Mouse (Mus musculus) CH12.LX (cell line): ENCODE results near the gene Defa2. TPM values are rescaled to one million over a fixed set of nuclear protein-coding genes. Genes with fewer than 3 reads are reported as not detected.
"Not testable (repeated sequence)": the region's sequence is repeated elsewhere in the genome, so short reads cannot be mapped to it uniquely, and the experiment has no call there.

Experiments used
- DNase-seq: peaks from one replicate; pipeline ENCODE4 v3.0.0-alpha.2; 2013; ENCODE audit errors: extremely low read depth
- H3K27ac ChIP-seq: 2 replicates; pipeline ENCODE4 v1.5.1; 2012; ENCODE audit warnings: low read depth, mild to moderate bottlenecking, control low read depth, moderate library complexity; ENCODE audit not compliant: insufficient read depth
- H3K27me3 ChIP-seq: replicated peaks from 2 replicates; pipeline ENCODE3; 2012; ENCODE audit warnings: inconsistent platforms
- H3K36me3 ChIP-seq, 2 experiments: replicated peaks in 1 of 2; 2 replicates each; pipeline versions ENCODE3 to v1.6.1; 2012; ENCODE audit warnings: inconsistent platforms in 1 of 2, low read length in 1 of 2, mild to moderate bottlenecking in 1 of 2, mixed read lengths in 1 of 2, moderate library complexity in 1 of 2; ENCODE audit not compliant: control insufficient read depth in 1 of 2, insufficient read depth in 1 of 2
- H3K4me1 ChIP-seq, 2 experiments: 2 replicates each; pipeline ENCODE4 v1.6.1; 2012; ENCODE audit warnings: inconsistent platforms in 1 of 2, moderate library complexity in 1 of 2; ENCODE audit not compliant: insufficient read depth in 2 of 2, control insufficient read depth in 1 of 2
- H3K4me2 ChIP-seq: 2 replicates; pipeline ENCODE4 v1.6.1; 2012; ENCODE audit warnings: low read depth, mild to moderate bottlenecking, control low read depth; ENCODE audit not compliant: poor library complexity, insufficient read depth, severe bottlenecking
- H3K4me3 ChIP-seq, 3 experiments: fragments of 150-350 bp in 1 of 3; sonication (generic) in 1 of 3; replicated peaks in 1 of 3; 2 replicates each; pipeline versions ENCODE3 to v1.5.1; 2011 to 2012; ENCODE audit warnings: low read depth in 2 of 3, low read length in 2 of 3, mild to moderate bottlenecking in 2 of 3, moderate library complexity in 2 of 3, control low read depth in 1 of 3, improper control_type of control experiment in 1 of 3, inconsistent platforms in 1 of 3, mixed read lengths in 1 of 3; ENCODE audit not compliant: poor library complexity in 1 of 3
- H3K79me2 ChIP-seq: replicated peaks from 2 replicates; pipeline ENCODE4 v1.6.1; 2012; ENCODE audit warnings: mild to moderate bottlenecking, moderate library complexity; ENCODE audit not compliant: control insufficient read depth, poor library complexity, insufficient read depth, severe bottlenecking; ENCODE audit errors: extremely low read depth
- H3K9ac ChIP-seq: 2 replicates; pipeline ENCODE4 v1.6.1; 2012; ENCODE audit warnings: low read depth, mild to moderate bottlenecking, control low read depth, moderate library complexity; ENCODE audit not compliant: insufficient read depth
- H3K9me3 ChIP-seq: replicated peaks from 2 replicates; pipeline ENCODE3; 2012; ENCODE audit warnings: low read length, inconsistent platforms, mixed read lengths
- dilution Hi-C: fragments of 300-500 bp; cut with MboI; formaldehyde crosslinking; loops from 2 replicates; pipeline ENCODE4 v1.14.3; 2020; ENCODE audit warnings: low sequenced_read_pairs; ENCODE audit not compliant: extremely low pct_unique_long_range_greater_than_20kb, extremely low pct_ligation_motif_present
- in situ Hi-C: fragments of 300-500 bp; cut with MboI; formaldehyde crosslinking; loops from 3 replicates; pipeline ENCODE4 v1.14.3; 2019; ENCODE audit warnings: low sequenced_read_pairs, low pct_ligation_motif_present, low pct_unique_long_range_greater_than_20kb, mixed read lengths
- polyA plus RNA-seq: library from polyadenylated mRNA; unstranded; fragments of >175 nt; gene quantifications from 2 replicates; pipeline ENCODE4 v1.2.1, GENCODE M21; 2012; ENCODE audit warnings: low read depth; ENCODE audit not compliant: insufficient read length
- total RNA-seq, 2 experiments: library from RNA; depleted of rRNA; stranded (reverse); fragments of 300-350 nt in 1 of 2; fragments of >200 nt in 1 of 2; gene quantifications; 2 replicates each; pipeline ENCODE4 v1.2.3; 2012 to 2014

Defa2 gene
- not detected in 2 replicates for total RNA-seq (2012; rRNA removed)
- total RNA-seq (2014; rRNA removed): not detected in 2 replicates
- not detected in 2 replicates for polyA plus RNA-seq

DNA sequence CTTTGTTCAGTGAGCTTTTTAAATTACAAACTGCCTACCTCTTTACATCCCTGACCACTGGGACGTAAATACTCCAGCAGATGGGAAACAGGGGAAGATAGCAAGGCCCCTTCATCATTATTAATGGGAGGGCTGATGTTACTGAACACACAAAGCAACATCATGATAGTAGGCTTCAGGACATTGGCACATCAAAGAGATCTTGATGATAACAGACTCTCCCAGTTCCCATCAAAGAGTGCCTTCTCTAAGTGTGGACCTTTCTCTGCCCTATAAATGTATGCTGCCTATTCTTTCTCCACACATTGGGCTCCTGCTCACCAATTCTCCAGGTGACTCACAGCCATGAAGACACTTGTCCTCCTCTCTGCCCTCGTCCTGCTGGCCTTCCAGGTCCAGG, at the start of gene Defa2:
Gene Defa2, plus strand, starts transcription at position 301 of the 400 bp plus-strand sequence.
- H3K4me1 ChIP-seq, H3K9me3 ChIP-seq, H3K4me2 ChIP-seq, H3K4me3 ChIP-seq, H3K9ac ChIP-seq, H3K27ac ChIP-seq, H3K79me2 ChIP-seq, in situ Hi-C loops, H3K36me3 ChIP-seq, dilution Hi-C loops, DNase-seq, H3K27me3 ChIP-seq: not testable (repeated sequence)

DNA sequence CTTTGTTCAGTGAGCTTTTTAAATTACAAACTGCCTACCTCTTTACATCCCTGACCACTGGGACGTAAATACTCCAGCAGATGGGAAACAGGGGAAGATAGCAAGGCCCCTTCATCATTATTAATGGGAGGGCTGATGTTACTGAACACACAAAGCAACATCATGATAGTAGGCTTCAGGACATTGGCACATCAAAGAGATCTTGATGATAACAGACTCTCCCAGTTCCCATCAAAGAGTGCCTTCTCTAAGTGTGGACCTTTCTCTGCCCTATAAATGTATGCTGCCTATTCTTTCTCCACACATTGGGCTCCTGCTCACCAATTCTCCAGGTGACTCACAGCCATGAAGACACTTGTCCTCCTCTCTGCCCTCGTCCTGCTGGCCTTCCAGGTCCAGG, 13.2 kb downstream of the Defa2 start, which contains the start of gene Defa33:
Gene Defa33, plus strand, starts transcription at position 301 of the 400 bp plus-strand sequence.
- dilution Hi-C loops, H3K4me1 ChIP-seq, DNase-seq, H3K9me3 ChIP-seq, H3K4me2 ChIP-seq, H3K9ac ChIP-seq, H3K36me3 ChIP-seq, in situ Hi-C loops, H3K4me3 ChIP-seq, H3K79me2 ChIP-seq, H3K27me3 ChIP-seq, H3K27ac ChIP-seq: not testable (repeated sequence)

DNA sequence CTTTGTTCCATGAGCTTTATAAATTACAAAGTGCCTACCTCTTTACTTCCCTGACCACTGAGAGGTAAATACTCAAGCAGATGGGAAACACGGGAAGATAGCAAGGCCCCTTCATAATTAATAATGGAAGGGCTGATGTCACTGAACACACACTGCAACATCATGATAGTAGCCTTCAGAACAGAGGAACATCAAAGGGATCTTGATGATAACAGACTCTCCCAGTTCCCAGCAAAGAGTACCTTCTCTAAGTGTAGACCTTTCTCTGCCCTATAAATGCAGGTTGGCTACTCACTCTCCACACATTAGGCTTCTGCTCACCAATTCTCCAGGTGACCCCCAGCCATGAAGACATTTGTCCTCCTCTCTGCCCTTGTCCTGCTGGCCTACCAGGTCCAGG, 48.8 kb downstream of the Defa2 start, which contains the start of gene Defa36:
Gene Defa36, plus strand, starts transcription at position 301 of the 400 bp plus-strand sequence.
- in situ Hi-C loops, H3K9ac ChIP-seq, H3K27ac ChIP-seq, H3K79me2 ChIP-seq, dilution Hi-C loops, H3K4me1 ChIP-seq, H3K36me3 ChIP-seq, DNase-seq, H3K4me2 ChIP-seq, H3K9me3 ChIP-seq, H3K4me3 ChIP-seq, H3K27me3 ChIP-seq: not testable (repeated sequence)

Other genes starting within 250 kb of the Defa2 start
- not detected in 2 replicates for gene Defa30, start 243.9 kb upstream of the Defa2 start, total RNA-seq (2012; rRNA removed)
- gene Defa30, start 243.9 kb upstream of the Defa2 start, total RNA-seq (2014; rRNA removed): not detected in 2 replicates
- gene Defa30, start 243.9 kb upstream of the Defa2 start, polyA plus RNA-seq: not detected in 2 replicates
- not detected in 2 replicates for gene Defa22, start 216.2 kb upstream of the Defa2 start, total RNA-seq (2012; rRNA removed)
- not detected in 2 replicates for gene Defa22, start 216.2 kb upstream of the Defa2 start, total RNA-seq (2014; rRNA removed)
- gene Defa22, start 216.2 kb upstream of the Defa2 start, polyA plus RNA-seq: not detected in 2 replicates
- gene Defa31, start 186.9 kb upstream of the Defa2 start, total RNA-seq (2012; rRNA removed): not detected in 2 replicates
- gene Defa31, start 186.9 kb upstream of the Defa2 start, total RNA-seq (2014; rRNA removed): not detected in 2 replicates
- gene Defa31, start 186.9 kb upstream of the Defa2 start, polyA plus RNA-seq: not detected in 2 replicates
- gene Gm15293, start 177.0 kb upstream of the Defa2 start, total RNA-seq (2012; rRNA removed): not detected in 2 replicates
- not detected in 2 replicates for gene Gm15293, start 177.0 kb upstream of the Defa2 start, total RNA-seq (2014; rRNA removed)
- gene Gm15293, start 177.0 kb upstream of the Defa2 start, polyA plus RNA-seq: not detected in 2 replicates
- not detected in 2 replicates for gene Gm15292, start 128.8 kb upstream of the Defa2 start, total RNA-seq (2012; rRNA removed)
- gene Gm15292, start 128.8 kb upstream of the Defa2 start, total RNA-seq (2014; rRNA removed): not detected in 2 replicates
- not detected in 2 replicates for gene Gm15292, start 128.8 kb upstream of the Defa2 start, polyA plus RNA-seq
- not detected in 2 replicates for gene Defa27, start 63.0 kb upstream of the Defa2 start, total RNA-seq (2012; rRNA removed)
- not detected in 2 replicates for gene Defa27, start 63.0 kb upstream of the Defa2 start, total RNA-seq (2014; rRNA removed)
- gene Defa27, start 63.0 kb upstream of the Defa2 start, polyA plus RNA-seq: not detected in 2 replicates
- gene Defa29, start 51.5 kb upstream of the Defa2 start, total RNA-seq (2012; rRNA removed): not detected in 2 replicates
- not detected in 2 replicates for gene Defa29, start 51.5 kb upstream of the Defa2 start, total RNA-seq (2014; rRNA removed)
- not detected in 2 replicates for gene Defa29, start 51.5 kb upstream of the Defa2 start, polyA plus RNA-seq
- gene Defa33, start 13.3 kb downstream of the Defa2 start, total RNA-seq (2012; rRNA removed): not detected in 2 replicates
- not detected in 2 replicates for gene Defa33, start 13.3 kb downstream of the Defa2 start, total RNA-seq (2014; rRNA removed)
- gene Defa33, start 13.3 kb downstream of the Defa2 start, polyA plus RNA-seq: not detected in 2 replicates
- gene Defa36, start 48.9 kb downstream of the Defa2 start, total RNA-seq (2012; rRNA removed): not detected in 2 replicates
- not detected in 2 replicates for gene Defa36, start 48.9 kb downstream of the Defa2 start, total RNA-seq (2014; rRNA removed)
- gene Defa36, start 48.9 kb downstream of the Defa2 start, polyA plus RNA-seq: not detected in 2 replicates
- gene Gm7849, start 78.0 kb downstream of the Defa2 start, total RNA-seq (2012; rRNA removed): not detected in 2 replicates
- not detected in 2 replicates for gene Gm7849, start 78.0 kb downstream of the Defa2 start, total RNA-seq (2014; rRNA removed)
- not detected in 2 replicates for gene Gm7849, start 78.0 kb downstream of the Defa2 start, polyA plus RNA-seq
- not detected in 2 replicates for gene Defa20, start 130.7 kb downstream of the Defa2 start, total RNA-seq (2012; rRNA removed)
- not detected in 2 replicates for gene Defa20, start 130.7 kb downstream of the Defa2 start, total RNA-seq (2014; rRNA removed)
- not detected in 2 replicates for gene Defa20, start 130.7 kb downstream of the Defa2 start, polyA plus RNA-seq
- gene Defa32, start 150.5 kb downstream of the Defa2 start, total RNA-seq (2012; rRNA removed): not detected in 2 replicates
- gene Defa32, start 150.5 kb downstream of the Defa2 start, total RNA-seq (2014; rRNA removed): not detected in 2 replicates
- not detected in 2 replicates for gene Defa32, start 150.5 kb downstream of the Defa2 start, polyA plus RNA-seq
- gene Defa37, start 186.9 kb downstream of the Defa2 start, total RNA-seq (2012; rRNA removed): not detected in 2 replicates
- gene Defa37, start 186.9 kb downstream of the Defa2 start, total RNA-seq (2014; rRNA removed): not detected in 2 replicates
- not detected in 2 replicates for gene Defa37, start 186.9 kb downstream of the Defa2 start, polyA plus RNA-seq
- gene Defa28, start 204.5 kb downstream of the Defa2 start, total RNA-seq (2012; rRNA removed): not detected in 2 replicates
- not detected in 2 replicates for gene Defa28, start 204.5 kb downstream of the Defa2 start, total RNA-seq (2014; rRNA removed)
- gene Defa28, start 204.5 kb downstream of the Defa2 start, polyA plus RNA-seq: not detected in 2 replicates
- gene Gm7861, start 216.0 kb downstream of the Defa2 start, total RNA-seq (2012; rRNA removed): not detected in 2 replicates
- gene Gm7861, start 216.0 kb downstream of the Defa2 start, total RNA-seq (2014; rRNA removed): not detected in 2 replicates
- gene Gm7861, start 216.0 kb downstream of the Defa2 start, polyA plus RNA-seq: not detected in 2 replicates
- gene Defa26, start 239.7 kb downstream of the Defa2 start, total RNA-seq (2012; rRNA removed): not detected in 2 replicates
- not detected in 2 replicates for gene Defa26, start 239.7 kb downstream of the Defa2 start, total RNA-seq (2014; rRNA removed)
- gene Defa26, start 239.7 kb downstream of the Defa2 start, polyA plus RNA-seq: not detected in 2 replicates